Mouse (Mus musculus): ENCODE measurements around the gene Trp53.

Trp53 gene

GRCm38 (mm10) chr11:69560896-69561854 is 19.0 kb upstream of the Trp53 start:
- no peak for DNase-seq (ENCODE audit: low spot score)

- no peak for DNase-seq (ENCODE audit: low spot score)
Measured at GRCm38 (mm10) chr11:69563373-69563772, 16.8 kb upstream of the Trp53 start.

- no peak for DNase-seq (ENCODE audit: low spot score)
Measured at GRCm38 (mm10) chr11:69564391-69564790, 15.8 kb upstream of the Trp53 start.

GRCm38 (mm10) chr11:69565131-69565530 is 15.0 kb upstream of the Trp53 start:
- DNase-seq (ENCODE audit: low spot score), result peak; percentile 9

- peak; percentile 8 for DNase-seq (ENCODE audit: low spot score)
Measured at GRCm38 (mm10) chr11:69575220-69575619, 4.9 kb upstream of the Trp53 start.

- no peak for DNase-seq (ENCODE audit: low spot score)
Measured at GRCm38 (mm10) chr11:69576307-69576706, 3.9 kb upstream of the Trp53 start.

GRCm38 (mm10) chr11:69578301-69578700 is 1.9 kb upstream of the Trp53 start:
- no peak for DNase-seq (ENCODE audit: low spot score)

- peak; percentile 97 for DNase-seq (ENCODE audit: low spot score)
Measured at GRCm38 (mm10) chr11:69579128-69580017, 786 bp upstream of the Trp53 start.

- no peak for DNase-seq (ENCODE audit: low spot score)
Measured at GRCm38 (mm10) chr11:69580572-69581146, 500 bp downstream of the Trp53 start.

GRCm38 (mm10) chr11:69581147-69581688 is 1.1 kb downstream of the Trp53 start:
- DNase-seq (ENCODE audit: low spot score), result peak; percentile 95

GRCm38 (mm10) chr11:69581814-69582213 is 1.7 kb downstream of the Trp53 start:
- DNase-seq (ENCODE audit: low spot score), result no peak

GRCm38 (mm10) chr11:69582230-69582805 is 2.2 kb downstream of the Trp53 start:
- no peak for DNase-seq (ENCODE audit: low spot score)

- no peak for DNase-seq (ENCODE audit: low spot score)
Measured at GRCm38 (mm10) chr11:69584008-69584407, 3.8 kb downstream of the Trp53 start.

- no peak for DNase-seq (ENCODE audit: low spot score)
Measured at GRCm38 (mm10) chr11:69584937-69585336, 4.8 kb downstream of the Trp53 start.

- no peak for DNase-seq (ENCODE audit: low spot score)
Measured at GRCm38 (mm10) chr11:69585718-69586325, 5.7 kb downstream of the Trp53 start.

- no peak for DNase-seq (ENCODE audit: low spot score)
Measured at GRCm38 (mm10) chr11:69589207-69589834, 9.2 kb downstream of the Trp53 start.

- no peak for DNase-seq (ENCODE audit: low spot score)
Measured at GRCm38 (mm10) chr11:69590622-69591021, 10.5 kb downstream of the Trp53 start.

- DNase-seq (ENCODE audit: low spot score), result no peak
Measured at GRCm38 (mm10) chr11:69591424-69591823, 11.3 kb downstream of the Trp53 start.

- DNase-seq (ENCODE audit: low spot score), result no peak
Measured at GRCm38 (mm10) chr11:69591899-69592637, 11.9 kb downstream of the Trp53 start.

- DNase-seq (ENCODE audit: low spot score), result no peak
Measured at GRCm38 (mm10) chr11:69592799-69593198, 12.6 kb downstream of the Trp53 start.
